Mouse (Mus musculus) megakaryocyte, embryonic 14.5 days (primary cell): ENCODE results near the gene Cnot3. TPM values are rescaled to one million over a fixed set of nuclear protein-coding genes. Genes with fewer than 3 reads are reported as not detected.

Source experiments
- H3K27me3 ChIP-seq: replicated peaks from 2 replicates; pipeline ENCODE3; 2012; ENCODE audit warnings: inconsistent platforms
- H3K36me3 ChIP-seq: replicated peaks from 2 replicates; pipeline ENCODE3; 2012; ENCODE audit warnings: low read length, inconsistent platforms, mixed read lengths
- H3K4me1 ChIP-seq: 2 replicates; pipeline ENCODE4 v1.6.1; 2012; ENCODE audit warnings: inconsistent platforms
- H3K4me3 ChIP-seq: replicated peaks from 2 replicates; pipeline ENCODE3; 2012; ENCODE audit warnings: moderate library complexity, mild to moderate bottlenecking, inconsistent platforms
- H3K9me3 ChIP-seq: 2 replicates; pipeline ENCODE4 v1.6.1; 2012; ENCODE audit warnings: inconsistent platforms
- FLI1 ChIP-seq: IDR thresholded peaks from 2 replicates; pipeline ENCODE4 v1.6.1; 2012; ENCODE audit warnings: low read length, inconsistent platforms, mixed read lengths
- GATA1 ChIP-seq: IDR thresholded peaks from 3 replicates; pipeline ENCODE4 v1.6.1; 2012; ENCODE audit warnings: mixed read lengths, low read length, inconsistent platforms, borderline replicate concordance
- polyA plus RNA-seq: library from polyadenylated mRNA; stranded (reverse); fragments of >175 nt; gene quantifications from 2 replicates; pipeline ENCODE4 v1.2.3, GENCODE M21; 2012; ENCODE audit warnings: low replicate concordance; ENCODE audit not compliant: insufficient read depth

The Cnot3 gene
- polyA plus RNA-seq, 1 experiment, result 518 TPM

GRCm38 (mm10) chr7:3675228-3675548 lies 30.1 kb downstream of the Cnot3 start:
- TF ChIP-seq GATA1, result no peak
- Histone ChIP-seq H3K27me3 (no peaks in the 10 kb centered on the region), H3K36me3 (peaks cover 82% of the 10 kb centered on the region), H3K4me1 (peaks cover 65% of the 10 kb centered on the region), H3K4me3 (peak overlapping the region; percentile 70), H3K9me3 (no peaks in the 10 kb centered on the region)

DNA sequence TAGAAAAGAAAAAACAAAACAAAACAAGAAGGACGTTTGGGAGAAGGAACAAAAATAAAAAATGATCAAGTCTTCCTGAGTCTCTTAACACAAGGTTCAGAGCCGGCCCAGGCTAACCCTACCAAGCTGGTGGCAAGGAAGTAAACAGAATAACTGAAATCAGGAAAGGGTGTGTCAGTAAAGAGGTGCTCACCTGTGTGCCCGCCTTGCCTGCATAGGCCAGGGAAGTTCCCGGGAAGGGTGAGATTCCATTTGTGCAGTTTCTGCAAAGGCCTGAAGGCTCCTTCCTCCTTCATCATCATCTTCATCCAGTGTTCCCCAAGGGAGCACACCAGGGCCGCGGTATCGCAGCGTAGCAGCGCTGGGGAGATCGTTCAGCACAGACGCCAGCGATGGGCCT lies 31.3 kb downstream of the Cnot3 start:
- Histone ChIP-seq H3K27me3 (no peaks in the 10 kb centered on the region), H3K9me3 (no peaks in the 10 kb centered on the region), H3K4me3 (no peak overlapping the region), H3K4me1 (peaks cover 75% of the 10 kb centered on the region), H3K36me3 (peaks cover 82% of the 10 kb centered on the region)
- TF ChIP-seq GATA1 (no peak), FLI1 (no peak)

DNA sequence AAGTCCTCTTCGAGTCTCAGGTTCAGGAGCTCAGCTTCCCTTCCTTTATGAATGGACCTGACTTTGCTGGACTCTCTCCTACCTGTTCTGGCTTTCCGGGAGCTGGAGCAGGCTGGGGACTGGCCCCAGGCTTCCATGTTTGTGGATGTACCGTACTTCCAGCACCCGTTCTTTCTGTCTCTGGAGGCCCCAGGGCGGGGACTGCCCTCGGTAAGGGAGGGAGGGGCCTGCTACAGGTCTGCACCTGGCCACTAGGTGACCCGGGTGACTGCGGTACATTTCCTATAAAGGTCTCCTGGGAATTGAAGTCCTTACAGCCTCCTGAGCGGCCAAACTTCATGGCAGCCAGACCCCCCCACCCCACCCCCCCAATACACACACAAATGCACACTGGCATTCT lies 32.3 kb downstream of the Cnot3 start, which contains the start of gene Tmc4:
Gene Tmc4 (minus strand): TSS at position 212 of the 400 bp plus-strand sequence.
- H3K4me3 ChIP-seq, result no peak within 1 kb of the TSS
- H3K9me3 ChIP-seq, result no peaks in the 10 kb centered on the region
- peaks cover 77% of the 10 kb centered on the region for H3K4me1 ChIP-seq
- TF ChIP-seq FLI1 (no peak), GATA1 (no peak)
- H3K27me3 ChIP-seq, result no peaks in the 10 kb centered on the region
- H3K36me3 ChIP-seq, result peaks cover 82% of the 10 kb centered on the region

DNA sequence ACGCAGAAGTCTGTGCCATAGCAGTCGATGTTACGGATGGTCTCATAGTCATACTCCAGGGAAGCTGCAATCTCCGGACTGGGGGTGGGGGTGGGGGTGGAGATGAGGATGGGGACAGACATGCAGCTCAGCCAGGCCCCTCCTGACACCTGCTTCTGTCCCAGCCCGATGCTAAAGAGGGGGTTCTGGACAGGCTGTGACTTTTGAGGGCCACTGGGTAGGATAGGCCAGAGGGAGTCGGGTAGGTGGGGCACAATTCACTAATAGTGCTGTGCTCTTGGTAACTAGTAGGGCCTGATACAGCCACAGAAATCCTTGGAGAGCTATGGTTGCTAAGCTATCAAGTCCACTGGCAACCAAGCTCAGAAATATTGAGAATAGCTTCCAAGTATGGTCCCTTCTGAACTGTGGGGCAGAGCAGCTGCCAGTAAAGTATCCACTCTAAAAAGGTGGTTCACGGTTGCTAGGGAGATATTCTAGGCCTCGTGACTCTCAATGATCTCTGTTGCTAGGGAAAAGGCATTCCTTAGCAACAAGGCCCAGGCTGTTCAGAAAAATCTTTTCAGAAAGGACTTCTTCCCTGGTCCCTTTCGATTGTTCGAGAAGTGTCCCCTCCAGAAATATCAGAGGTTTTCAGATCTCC lies 39.0 kb downstream of the Cnot3 start:
- H3K27me3 ChIP-seq, result no peaks in the 10 kb centered on the region
- TF ChIP-seq FLI1, result no peak
- TF ChIP-seq GATA1, result no peak
- H3K4me1 ChIP-seq, result peaks cover 39% of the 10 kb centered on the region
- no peaks in the 10 kb centered on the region for H3K9me3 ChIP-seq
- no peak overlapping the region for H3K4me3 ChIP-seq
- peaks cover 94% of the 10 kb centered on the region for H3K36me3 ChIP-seq

DNA sequence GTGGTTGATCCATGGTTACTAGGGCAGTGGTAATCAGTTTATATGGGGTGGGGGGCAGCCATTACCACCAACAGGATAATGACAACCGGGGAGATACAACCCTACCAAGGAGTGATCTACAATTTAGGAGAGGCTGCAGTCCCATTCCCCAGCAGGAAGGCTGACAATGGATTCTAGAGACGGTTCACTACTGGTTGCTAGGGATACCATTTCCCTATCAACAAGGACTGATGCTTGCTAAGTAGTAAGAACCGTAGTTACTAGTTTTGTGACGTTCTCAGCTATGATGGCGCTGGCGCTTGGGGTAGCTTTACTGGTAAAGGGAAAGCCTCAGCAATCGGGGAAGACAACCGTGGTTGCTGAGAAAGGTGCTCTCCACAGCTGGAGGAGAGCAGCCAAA lies 39.6 kb downstream of the Cnot3 start:
- H3K4me3 ChIP-seq, result no peak overlapping the region
- H3K9me3 ChIP-seq, result no peaks in the 10 kb centered on the region
- peaks cover 95% of the 10 kb centered on the region for H3K36me3 ChIP-seq
- H3K4me1 ChIP-seq, result peaks cover 39% of the 10 kb centered on the region
- TF ChIP-seq FLI1 (no peak), GATA1 (no peak)
- H3K27me3 ChIP-seq, result no peaks in the 10 kb centered on the region

DNA sequence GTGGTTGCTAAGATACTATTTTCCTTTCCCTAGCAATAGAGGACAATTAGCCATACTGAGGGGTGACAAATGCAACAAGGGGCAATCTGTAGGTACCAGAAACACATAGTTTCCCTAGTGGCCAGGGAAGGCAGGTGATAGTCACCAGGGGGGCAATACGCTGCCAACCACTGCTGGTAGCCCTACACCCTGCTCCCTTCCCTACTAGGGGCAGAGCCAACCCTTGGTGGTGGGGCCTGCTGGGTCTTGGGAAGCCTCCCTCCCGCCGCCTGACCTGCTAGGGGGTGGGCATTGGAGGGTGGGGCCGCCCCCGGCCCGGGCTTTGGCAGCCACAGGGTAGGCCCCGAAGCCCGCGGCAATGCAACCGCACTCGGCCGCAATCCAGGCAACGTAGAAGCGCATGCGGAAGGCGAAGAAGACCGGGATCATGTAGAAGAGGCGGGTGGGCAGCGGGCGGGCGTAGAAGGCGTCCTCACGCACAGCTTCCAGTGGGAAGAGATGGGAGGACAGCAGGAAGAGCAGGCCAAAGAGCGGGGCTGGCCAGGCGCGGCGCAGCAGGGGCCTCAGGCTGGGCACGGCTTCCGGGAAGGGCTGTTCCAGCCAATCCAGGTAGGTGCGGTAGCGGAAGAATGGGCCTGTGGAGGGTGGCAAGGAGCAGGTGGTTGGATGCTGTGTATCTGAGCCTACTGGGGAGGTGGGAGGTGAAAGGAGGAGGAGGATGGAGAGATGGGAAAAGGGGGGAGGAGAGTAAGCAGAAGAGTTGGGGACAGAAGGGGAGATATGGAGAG lies 40.5 kb downstream of the Cnot3 start:
- peaks cover 96% of the 10 kb centered on the region for H3K36me3 ChIP-seq
- H3K4me1 ChIP-seq, result peaks cover 44% of the 10 kb centered on the region
- TF ChIP-seq FLI1 (no peak), GATA1 (no peak)
- H3K27me3 ChIP-seq, result no peaks in the 10 kb centered on the region
- no peaks in the 10 kb centered on the region for H3K9me3 ChIP-seq
- no peak overlapping the region for H3K4me3 ChIP-seq

- TF ChIP-seq FLI1, result no peak
- TF ChIP-seq GATA1, result no peak
- no peaks in the 10 kb centered on the region for H3K9me3 ChIP-seq
- H3K36me3 ChIP-seq, result peaks cover 59% of the 10 kb centered on the region
- H3K4me1 ChIP-seq, result peaks cover 46% of the 10 kb centered on the region
- H3K4me3 ChIP-seq, result peak overlapping the region; percentile 99
- no peaks in the 10 kb centered on the region for H3K27me3 ChIP-seq
These were observed 46.9 kb downstream of the Cnot3 start for GRCm38 (mm10) chr7:3691919-3692318.

- H3K4me1 ChIP-seq, result peaks cover 46% of the 10 kb centered on the region
- H3K4me3 ChIP-seq, result peak within 1 kb of the TSS; percentile 99
- no peaks in the 10 kb centered on the region for H3K27me3 ChIP-seq
- H3K9me3 ChIP-seq, result no peaks in the 10 kb centered on the region
- TF ChIP-seq GATA1 (no peak), FLI1 (no peak)
- H3K36me3 ChIP-seq, result peaks cover 59% of the 10 kb centered on the region
These were observed 47.4 kb downstream of the Cnot3 start, which contains the start of gene Tsen34 for GRCm38 (mm10) chr7:3692382-3692986. Gene Tsen34 (plus strand): TSS chr7:3692863.

GRCm38 (mm10) chr7:3692987-3693808 lies 48.1 kb downstream of the Cnot3 start, which contains the start of gene Mboat7:
Gene Mboat7 (minus strand): TSS chr7:3693523.
- H3K9me3 ChIP-seq, result no peaks in the 10 kb centered on the region
- H3K4me3 ChIP-seq, result peak within 1 kb of the TSS; percentile 99
- no peaks in the 10 kb centered on the region for H3K27me3 ChIP-seq
- no peak for TF ChIP-seq GATA1
- TF ChIP-seq FLI1, result 0 out of 2 replicates have a peak, but pooled peaks have one; percentile 56
- peaks cover 59% of the 10 kb centered on the region for H3K36me3 ChIP-seq
- H3K4me1 ChIP-seq, result peaks cover 46% of the 10 kb centered on the region

DNA sequence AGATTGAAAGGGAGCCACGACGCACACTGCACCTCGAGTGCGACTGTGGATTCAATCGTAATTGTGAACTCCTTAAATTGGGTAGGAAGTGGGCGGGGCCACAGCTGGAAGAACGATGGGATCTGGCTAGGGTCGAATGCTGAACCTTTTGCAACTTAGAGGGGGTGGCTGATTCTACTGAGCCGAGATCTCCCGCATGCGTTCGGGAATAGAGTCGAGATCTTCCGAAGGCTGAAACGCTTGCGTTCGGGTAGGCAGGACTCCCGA lies 48.7 kb downstream of the Cnot3 start:
- Histone ChIP-seq H3K9me3 (no peaks in the 10 kb centered on the region), H3K4me1 (peaks cover 42% of the 10 kb centered on the region), H3K4me3 (peak overlapping the region; percentile 99), H3K27me3 (no peaks in the 10 kb centered on the region), H3K36me3 (peaks cover 60% of the 10 kb centered on the region)
- TF ChIP-seq FLI1, result no peak
- no peak for TF ChIP-seq GATA1
